Comparison of ENCODE assay signal across 28 mouse cellular contexts in genomic region chr12:26891190-26891589, GRCm38 (mm10).
A peak's percentile ranks its signal among the peaks of the same experiment; 100 is the strongest.
DNase-seq lines count a peak whose midpoint lies in the region; ATAC-seq and TF ChIP-seq lines count a peak whose summit lies in the region.
"Had no signal": no experiment of that assay in that cellular context is flagged by ENCODE, and none has a peak within 500 bp of the region (broad histone marks: within the 10 kb centered on the region; RNA-seq: fewer than 3 reads in every experiment).

No protein-coding gene starts in this region.

- no peak for ATAC-seq in forebrain, embryonic 14.5 days
- ATAC-seq in forebrain, embryonic 12.5 days (ENCODE audit: low FRiP score), result no peak
- no peak for ATAC-seq in midbrain, postnatal 0 days (ENCODE audit: low FRiP score)
- ATAC-seq in midbrain, embryonic 11.5 days (ENCODE audit: low FRiP score), result no peak
- peak; percentile 60; the same call in 1 of the 2 replicates for ATAC-seq in hindbrain, embryonic 14.5 days (ENCODE audit: low FRiP score)
- no peak for ATAC-seq in erythroid progenitor cell, adult 5-6 weeks (replicated peaks; ENCODE audit: low FRiP score, poor library complexity, severe bottlenecking)
- ATAC-seq: forebrain, postnatal 0 days; intestine, embryonic 15.5 days had no signal

- no peak overlapping the region for H3K4me2 ChIP-seq in forebrain, embryonic 14.5 days (ENCODE audit: low read length)
- no peak overlapping the region for H3K4me2 ChIP-seq in forebrain, embryonic 12.5 days
- H3K4me2 ChIP-seq in midbrain, postnatal 0 days (ENCODE audit: low read depth, low read length, poor library complexity, severe bottlenecking), result no peak overlapping the region
- H3K4me2 ChIP-seq in midbrain, embryonic 11.5 days, result no peak overlapping the region
- no peak overlapping the region for H3K4me2 ChIP-seq in hindbrain, embryonic 14.5 days (replicated peaks)
- H3K4me2 ChIP-seq: embryonic facial prominence, embryonic 15.5 days; heart, embryonic 13.5 days; intestine, embryonic 15.5 days; limb, embryonic 12.5 days; liver, embryonic 15.5 days; lung, embryonic 14.5 days had no signal

- H3K27me3 ChIP-seq in forebrain, embryonic 14.5 days (replicated peaks; ENCODE audit: control insufficient read depth, insufficient read depth, low read length), result no peaks in the 10 kb centered on the region
- no peaks in the 10 kb centered on the region for H3K27me3 ChIP-seq in forebrain, embryonic 12.5 days
- H3K27me3 ChIP-seq in midbrain, postnatal 0 days (ENCODE audit: insufficient read depth, low read length), result no peaks in the 10 kb centered on the region
- no peaks in the 10 kb centered on the region for H3K27me3 ChIP-seq in midbrain, embryonic 11.5 days (ENCODE audit: control insufficient read depth, insufficient read depth, low read length)
- no peaks in the 10 kb centered on the region for H3K27me3 ChIP-seq in hindbrain, embryonic 14.5 days (ENCODE audit: control insufficient read depth, insufficient read depth, low read length)
- H3K27me3 ChIP-seq: embryonic facial prominence, embryonic 15.5 days; heart, embryonic 13.5 days; intestine, embryonic 15.5 days; limb, embryonic 12.5 days; liver, embryonic 15.5 days had no signal

- no peak overlapping the region for H3K27ac ChIP-seq in forebrain, embryonic 14.5 days (ENCODE audit: low read depth, low read length)
- no peak overlapping the region for H3K27ac ChIP-seq in forebrain, embryonic 12.5 days
- H3K27ac ChIP-seq in midbrain, postnatal 0 days (ENCODE audit: low read depth, low read length), result no peak overlapping the region
- no peak overlapping the region for H3K27ac ChIP-seq in midbrain, embryonic 11.5 days (ENCODE audit: low read depth, low read length)
- H3K27ac ChIP-seq in hindbrain, embryonic 14.5 days, result no peak overlapping the region
- H3K27ac ChIP-seq: embryonic facial prominence, embryonic 10.5 days; embryonic facial prominence, embryonic 15.5 days; heart, embryonic 13.5 days; intestine, embryonic 15.5 days; limb, embryonic 12.5 days; liver, embryonic 15.5 days; stomach, postnatal 0 days had no signal

- peak; percentile 31 for DNase-seq in forebrain, embryonic 14.5 days (ENCODE audit: low spot score)
- DNase-seq in midbrain, postnatal 0 days (ENCODE audit: low spot score), result peak; percentile 58
- no peak for DNase-seq in midbrain, embryonic 11.5 days (ENCODE audit: low spot score, missing footprints)
- DNase-seq in hindbrain, embryonic 14.5 days (ENCODE audit: low spot score), result no peak
- DNase-seq in c-Kit-positive CD71-positive TER-119-positive erythroid progenitor cells, embryonic 14.5 days (ENCODE audit: low spot score), result no peak
- DNase-seq: adrenal gland, postnatal 14 days; cerebellum, adult 2 months; cerebellum, postnatal 25 days; forebrain, postnatal 0 days; gastrocnemius, postnatal 10 days; heart, postnatal 10 days; kidney, adult 8-10 months; kidney, postnatal 10 days; layer of hippocampus, postnatal 36 days; lung, embryonic 14.5 days; lung, postnatal 14 days; right cerebral cortex, adult 18-20 months; thymus, adult 18-20 months; thymus, postnatal 25 days had no signal

- H3K36me3 ChIP-seq in forebrain, embryonic 14.5 days (ENCODE audit: control insufficient read depth, insufficient read depth, low read length), result no peaks in the 10 kb centered on the region
- no peaks in the 10 kb centered on the region for H3K36me3 ChIP-seq in forebrain, embryonic 12.5 days (replicated peaks)
- no peaks in the 10 kb centered on the region for H3K36me3 ChIP-seq in midbrain, postnatal 0 days (ENCODE audit: insufficient read depth, low read length)
- H3K36me3 ChIP-seq in midbrain, embryonic 11.5 days (ENCODE audit: control insufficient read depth, insufficient read depth, low read length), result no peaks in the 10 kb centered on the region
- H3K36me3 ChIP-seq in hindbrain, embryonic 14.5 days (replicated peaks; ENCODE audit: control insufficient read depth, insufficient read depth), result no peaks in the 10 kb centered on the region
- H3K36me3 ChIP-seq: embryonic facial prominence, embryonic 10.5 days; embryonic facial prominence, embryonic 15.5 days; heart, embryonic 13.5 days; intestine, embryonic 15.5 days; limb, embryonic 12.5 days; liver, embryonic 15.5 days had no signal

- 45% methylated on average over 4 of the region's 4 CpGs for WGBS in forebrain, embryonic 14.5 days
- WGBS in forebrain, embryonic 12.5 days, result 74% methylated on average over 4 of the region's 4 CpGs
- 49% methylated on average over 4 of the region's 4 CpGs for WGBS in midbrain, postnatal 0 days
- 75% methylated on average over 4 of the region's 4 CpGs for WGBS in midbrain, embryonic 11.5 days
- WGBS in hindbrain, embryonic 14.5 days, result 21% methylated on average over 4 of the region's 4 CpGs

- H3K9ac ChIP-seq in forebrain, embryonic 14.5 days (ENCODE audit: low read length), result no peak overlapping the region
- H3K9ac ChIP-seq in forebrain, embryonic 12.5 days, result no peak overlapping the region
- H3K9ac ChIP-seq in midbrain, postnatal 0 days (replicated peaks; ENCODE audit: low read length, poor library complexity, severe bottlenecking), result no peak overlapping the region
- H3K9ac ChIP-seq in midbrain, embryonic 11.5 days (ENCODE audit: low read length), result no peak overlapping the region
- no peak overlapping the region for H3K9ac ChIP-seq in hindbrain, embryonic 14.5 days
- H3K9ac ChIP-seq: embryonic facial prominence, embryonic 15.5 days; forebrain, postnatal 0 days; heart, embryonic 13.5 days; intestine, embryonic 15.5 days; limb, embryonic 12.5 days; liver, embryonic 15.5 days; lung, embryonic 14.5 days had no signal

- H3K4me3 ChIP-seq in forebrain, embryonic 14.5 days (ENCODE audit: low read depth, low read length), result no peak overlapping the region
- H3K4me3 ChIP-seq in forebrain, embryonic 12.5 days (replicated peaks), result no peak overlapping the region
- H3K4me3 ChIP-seq in midbrain, postnatal 0 days (ENCODE audit: low read depth, low read length), result no peak overlapping the region
- no peak overlapping the region for H3K4me3 ChIP-seq in midbrain, embryonic 11.5 days (ENCODE audit: low read depth, low read length)
- H3K4me3 ChIP-seq in hindbrain, embryonic 14.5 days (replicated peaks; ENCODE audit: low read length), result no peak overlapping the region
- H3K4me3 ChIP-seq: embryonic facial prominence, embryonic 10.5 days; embryonic facial prominence, embryonic 15.5 days; heart, embryonic 13.5 days; intestine, embryonic 15.5 days; limb, embryonic 12.5 days; liver, embryonic 15.5 days had no signal

- TF ChIP-seq CTCF in midbrain, postnatal 0 days (IDR thresholded peaks at IDR 0.05), result no peak

- H3K9me3 ChIP-seq in forebrain, embryonic 14.5 days (replicated peaks; ENCODE audit: control insufficient read depth, low read length), result no peaks in the 10 kb centered on the region
- H3K9me3 ChIP-seq in forebrain, embryonic 12.5 days, result no peaks in the 10 kb centered on the region
- H3K9me3 ChIP-seq in midbrain, postnatal 0 days (ENCODE audit: low read length), result no peaks in the 10 kb centered on the region
- no peaks in the 10 kb centered on the region for H3K9me3 ChIP-seq in midbrain, embryonic 11.5 days (ENCODE audit: control insufficient read depth, low read length)
- H3K9me3 ChIP-seq in hindbrain, embryonic 14.5 days (ENCODE audit: control insufficient read depth, low read length), result no peaks in the 10 kb centered on the region
- H3K9me3 ChIP-seq: embryonic facial prominence, embryonic 10.5 days; embryonic facial prominence, embryonic 15.5 days; heart, embryonic 13.5 days; intestine, embryonic 15.5 days; limb, embryonic 12.5 days; liver, embryonic 15.5 days had no signal

- peaks cover 13% of the 10 kb centered on the region for H3K4me1 ChIP-seq in forebrain, embryonic 14.5 days (ENCODE audit: control insufficient read depth, insufficient read depth, low read length)
- H3K4me1 ChIP-seq in forebrain, embryonic 12.5 days, result peaks cover 21% of the 10 kb centered on the region
- no peaks in the 10 kb centered on the region; the same call in 1 of the 2 replicates for H3K4me1 ChIP-seq in midbrain, postnatal 0 days (ENCODE audit: insufficient read depth, low read length)
- peaks cover 8% of the 10 kb centered on the region for H3K4me1 ChIP-seq in midbrain, embryonic 11.5 days (ENCODE audit: control insufficient read depth, insufficient read depth, low read length)
- peaks cover 18% of the 10 kb centered on the region for H3K4me1 ChIP-seq in hindbrain, embryonic 14.5 days (replicated peaks; ENCODE audit: control insufficient read depth, insufficient read depth, low read length)
- H3K4me1 ChIP-seq: intestine, embryonic 15.5 days; liver, embryonic 15.5 days had no signal

Comparison
In these comparisons a context has a peak if more than half of its experiments do, and no peak if none do; other contexts are left out.
1. DNase-seq: peak in forebrain, embryonic 14.5 days (single experiment) and midbrain, postnatal 0 days (single experiment); none in midbrain, embryonic 11.5 days (single experiment), hindbrain, embryonic 14.5 days (single experiment) and c-Kit-positive CD71-positive TER-119-positive erythroid progenitor cells, embryonic 14.5 days (single experiment).